ENCODE assay signal across 8 mouse cellular contexts in genomic region chr12:95694507-95694906, GRCm38 (mm10). TPM values are rescaled to one million over a fixed set of nuclear protein-coding genes. Genes with fewer than 3 reads are reported as not detected.
A peak's percentile ranks its signal among the peaks of the same experiment; 100 is the strongest.
DNase-seq lines count a peak whose midpoint lies in the region; ATAC-seq and TF ChIP-seq lines count a peak whose summit lies in the region.

No protein-coding gene starts in this region.

- no peaks in the 10 kb centered on the region for H3K36me3 ChIP-seq in heart, embryonic 13.5 days
- no peaks in the 10 kb centered on the region for H3K36me3 ChIP-seq in hindbrain, embryonic 13.5 days
- H3K36me3 ChIP-seq in midbrain, embryonic 12.5 days, result no peaks in the 10 kb centered on the region

- 0% methylated on average over 8 of the region's 8 CpGs for WGBS in heart, embryonic 13.5 days
- WGBS in hindbrain, embryonic 13.5 days, result 0% methylated on average over 8 of the region's 8 CpGs
- 0% methylated on average over 8 of the region's 8 CpGs for WGBS in midbrain, embryonic 12.5 days

- no peak for TF ChIP-seq CTCF in cortical plate, adult 2 months (IDR thresholded peaks at IDR 0.05; ENCODE audit: extremely low read depth, insufficient read depth, low read length)

- H3K9ac ChIP-seq in heart, embryonic 13.5 days, result peak overlapping the region; percentile 97
- H3K9ac ChIP-seq in hindbrain, embryonic 13.5 days, result peak overlapping the region; percentile 88
- peak overlapping the region; percentile 75; the same call in 1 of the 2 replicates for H3K9ac ChIP-seq in midbrain, embryonic 12.5 days (replicated peaks)

- no peaks in the 10 kb centered on the region for H3K27me3 ChIP-seq in heart, embryonic 13.5 days (replicated peaks)
- peaks cover 10% of the 10 kb centered on the region; the same call in 1 of the 2 replicates for H3K27me3 ChIP-seq in hindbrain, embryonic 13.5 days
- peaks cover 34% of the 10 kb centered on the region for H3K27me3 ChIP-seq in midbrain, embryonic 12.5 days

- H3K4me2 ChIP-seq in heart, embryonic 13.5 days, result peak overlapping the region; percentile 86
- peak overlapping the region; percentile 76 for H3K4me2 ChIP-seq in hindbrain, embryonic 13.5 days
- H3K4me2 ChIP-seq in midbrain, embryonic 12.5 days (replicated peaks), result peak overlapping the region; percentile 84

- no peaks in the 10 kb centered on the region for H3K9me3 ChIP-seq in heart, embryonic 13.5 days
- no peaks in the 10 kb centered on the region for H3K9me3 ChIP-seq in hindbrain, embryonic 13.5 days
- no peaks in the 10 kb centered on the region for H3K9me3 ChIP-seq in midbrain, embryonic 12.5 days

- peak overlapping the region; percentile 77 for H3K4me3 ChIP-seq in heart, embryonic 13.5 days
- H3K4me3 ChIP-seq in cortical plate, adult 2 months (ENCODE audit: insufficient read depth, low read length), result peak overlapping the region; percentile 96
- peak overlapping the region; percentile 82 for H3K4me3 ChIP-seq in hindbrain, embryonic 13.5 days
- peak overlapping the region; percentile 75 for H3K4me3 ChIP-seq in midbrain, embryonic 12.5 days

- peak overlapping the region; percentile 97 for H3K27ac ChIP-seq in heart, embryonic 13.5 days (replicated peaks)
- peak overlapping the region; percentile 97 for H3K27ac ChIP-seq in cortical plate, adult 2 months (ENCODE audit: insufficient read depth, low read length)
- H3K27ac ChIP-seq in hindbrain, embryonic 13.5 days, result peak overlapping the region; percentile 90
- peak overlapping the region; percentile 81; the same call in 1 of the 2 replicates for H3K27ac ChIP-seq in midbrain, embryonic 12.5 days (replicated peaks)

- TF ChIP-seq POLR2A in cortical plate, adult 2 months (IDR thresholded peaks at IDR 0.05; ENCODE audit: extremely low read depth, insufficient read depth, low read length), result no peak

- DNase-seq in heart, adult 8-10 months (ENCODE audit: low spot score), result no peak
- DNase-seq in urinary bladder, postnatal 25 days (ENCODE audit: low spot score), result no peak
- no peak for DNase-seq in gastrocnemius, postnatal 25 days
- no peak for DNase-seq in frontal cortex, adult 2 months (ENCODE audit: extremely low spot score in 1 of 2, low spot score in 1 of 2)

- peaks cover 30% of the 10 kb centered on the region for H3K4me1 ChIP-seq in heart, embryonic 13.5 days
- peaks cover 1% of the 10 kb centered on the region; the same call in 1 of the 2 replicates for H3K4me1 ChIP-seq in cortical plate, adult 2 months (ENCODE audit: control insufficient read depth, insufficient read depth, low read length)
- peaks cover 49% of the 10 kb centered on the region for H3K4me1 ChIP-seq in hindbrain, embryonic 13.5 days (replicated peaks)
- peaks cover 41% of the 10 kb centered on the region for H3K4me1 ChIP-seq in midbrain, embryonic 12.5 days

- no peak for ATAC-seq in heart, embryonic 13.5 days (ENCODE audit: extremely low read depth, insufficient number of reproducible peaks, low FRiP score, low TSS enrichment)
- no peak; the same call in 1 of the 2 replicates for ATAC-seq in hindbrain, embryonic 13.5 days (ENCODE audit: low FRiP score)
- no peak for ATAC-seq in midbrain, embryonic 12.5 days (ENCODE audit: low FRiP score, low read depth)

RNA-seq across cellular contexts. Expression of gene Flrt2, which starts 2.5 kb away (rescaled TPM):
- 24.4 and 26.5 TPM in 2 replicates for polyA plus RNA-seq in heart, embryonic 13.5 days (2015; fragmentation: Nextera tagmentation; extraction: Ambion mirVana)
- total RNA-seq in heart, adult 8-10 months (2022), result 1 to 10 TPM; 5.9 to 8.0 (median 6.1) TPM
- polyA plus RNA-seq in cortical plate, adult 2 months (2012; rRNA removed), result 23.8 and 26.1 TPM in 2 replicates
- 26.4 and 27.9 TPM in 2 replicates for polyA plus RNA-seq in hindbrain, embryonic 13.5 days (2015; fragmentation: Nextera tagmentation; extraction: Ambion mirVana)
- 28.9 and 31.6 TPM in 2 replicates for polyA plus RNA-seq in midbrain, embryonic 12.5 days (2016; fragmentation: Nextera tagmentation; extraction: Ambion mirVana)
- 1 to 10 TPM; 5.1 to 7.3 TPM for total RNA-seq in gastrocnemius, postnatal 25 days (2021)
- 13.7 and 14.3 TPM in 2 replicates for polyA plus RNA-seq in frontal cortex, adult 2 months (2012; rRNA removed)
